Mouse (Mus musculus): Measurements from ENCODE around the gene 1700012B09Rik. TPM values are rescaled to one million over a fixed set of nuclear protein-coding genes. Genes with fewer than 3 reads are reported as not detected.

Gene 1700012B09Rik
- total RNA-seq (2012; rRNA removed), result not detected in 2 replicates
- polyA plus RNA-seq (2012; ENCODE audit: insufficient read depth in 1 of 2, insufficient read length in 2 of 2, low read depth in 1 of 2, low replicate concordance in 2 of 2, missing spikeins in 1 of 2), result not detected

- Histone ChIP-seq H3K4me1 (ENCODE audit: control insufficient read depth in 1 of 2, insufficient read depth in 2 of 2, low read length in 2 of 2) (no peaks in the 10 kb centered on the region), H3K79me2 (ENCODE audit: control insufficient read depth, insufficient read depth, low read length, poor library complexity) (no peaks in the 10 kb centered on the region), H3K9ac (ENCODE audit: control insufficient read depth, low read depth, low read length, poor library complexity, severe bottlenecking) (no peak within 1 kb of the TSS)
These were observed at the start of gene 1700012B09Rik for GRCm38 (mm10) chr9:14770803-14771471. 1700012B09Rik (minus strand) TSS chr9:14771030.

GRCm38 (mm10) chr9:14810111-14810510 lies 39.3 kb upstream of the 1700012B09Rik start:
- Histone ChIP-seq H3K27ac (ENCODE audit: control insufficient read depth, low read depth, low read length) (no peak overlapping the region), H3K9me3 (replicated peaks; ENCODE audit: insufficient read depth, low read length) (no peaks in the 10 kb centered on the region), H3K79me2 (ENCODE audit: control insufficient read depth, insufficient read depth, low read length, poor library complexity) (no peaks in the 10 kb centered on the region), H3K4me3 (ENCODE audit: control insufficient read depth in 1 of 2, insufficient read depth in 1 of 2, low read depth in 2 of 2, low read length in 2 of 2) (no peak overlapping the region), H3K27me3 (ENCODE audit: control insufficient read depth in 1 of 2, insufficient read depth in 2 of 2, low read length in 2 of 2) (no peaks in the 10 kb centered on the region), H3K4me1 (ENCODE audit: control insufficient read depth in 1 of 2, insufficient read depth in 2 of 2, low read length in 2 of 2) (no peaks in the 10 kb centered on the region), H3K9ac (ENCODE audit: control insufficient read depth, low read depth, low read length, poor library complexity, severe bottlenecking) (no peak overlapping the region), H3K36me3 (ENCODE audit: control insufficient read depth in 1 of 2, insufficient read depth in 2 of 2, low read length in 2 of 2) (peaks cover 0 to 82% of the 10 kb centered on the region in 2 experiments; a peak in 2 of 4 replicates)
- no peak for DNase-seq (ENCODE audit: low read depth, low spot score)
- TF ChIP-seq MAZ (IDR thresholded peaks at IDR 0.05; ENCODE audit: low read depth, low read length) (no peak), UBTF (IDR thresholded peaks at IDR 0.05; ENCODE audit: borderline replicate concordance, insufficient read depth, low read depth, low read length) (no peak), USF2 (IDR thresholded peaks at IDR 0.05; ENCODE audit: borderline replicate concordance in 1 of 2, insufficient read depth in 1 of 2, low read depth in 1 of 2, low read length in 2 of 2) (no peak), ELF1 (IDR thresholded peaks at IDR 0.05; ENCODE audit: low read depth, low read length) (no peak), NRF1 (IDR thresholded peaks at IDR 0.05; ENCODE audit: insufficient read depth, low read depth, low read length, poor library complexity, severe bottlenecking) (no peak), USF1 (IDR thresholded peaks at IDR 0.05; ENCODE audit: low read depth, low read length) (no peak), MYC (IDR thresholded peaks at IDR 0.05; ENCODE audit: low read depth, low read length) (no peak), MAX (IDR thresholded peaks at IDR 0.05; ENCODE audit: low read length) (no peak), MYB (IDR thresholded peaks at IDR 0.05; ENCODE audit: low read depth, low read length) (no peak), RAD21 (IDR thresholded peaks at IDR 0.05; ENCODE audit: low read depth, low read length) (no peak), CHD2 (IDR thresholded peaks at IDR 0.05; ENCODE audit: low read length) (no peak), ZMIZ1 (IDR thresholded peaks at IDR 0.05; ENCODE audit: low read depth, low read length) (no peak), NELFE (IDR thresholded peaks at IDR 0.05; ENCODE audit: low read depth, low read length) (no peak)

More at GRCm38 (mm10) chr9:14770803-14771471, at the start of gene 1700012B09Rik:
- H3K27ac ChIP-seq (ENCODE audit: control insufficient read depth, low read depth, low read length), result no peak within 1 kb of the TSS
- H3K9me3 ChIP-seq (replicated peaks; ENCODE audit: insufficient read depth, low read length), result no peaks in the 10 kb centered on the region
- no peak for DNase-seq (ENCODE audit: low read depth, low spot score)
- no peaks in the 10 kb centered on the region for H3K36me3 ChIP-seq (ENCODE audit: control insufficient read depth in 1 of 2, insufficient read depth in 2 of 2, low read length in 2 of 2)
- H3K4me3 ChIP-seq (ENCODE audit: control insufficient read depth in 1 of 2, insufficient read depth in 1 of 2, low read depth in 2 of 2, low read length in 2 of 2), result no peak within 1 kb of the TSS
- peaks cover 29 to 31% of the 10 kb centered on the region in 2 experiments for H3K27me3 ChIP-seq (ENCODE audit: control insufficient read depth in 1 of 2, insufficient read depth in 2 of 2, low read length in 2 of 2)
- TF ChIP-seq POLR2AphosphoS2 (IDR thresholded peaks at IDR 0.05; ENCODE audit: low read length), result no peak
- no peak for TF ChIP-seq SMC3 (IDR thresholded peaks at IDR 0.05; ENCODE audit: low read depth, low read length)
- TF ChIP-seq RAD21 (IDR thresholded peaks at IDR 0.05; ENCODE audit: low read depth, low read length), result no peak
- no peak for TF ChIP-seq USF2 (IDR thresholded peaks at IDR 0.05; ENCODE audit: borderline replicate concordance in 1 of 2, insufficient read depth in 1 of 2, low read depth in 1 of 2, low read length in 2 of 2)
- TF ChIP-seq RCOR1 (IDR thresholded peaks at IDR 0.05; ENCODE audit: low read depth, low read length), result no peak
- TF ChIP-seq ETS1 (IDR thresholded peaks at IDR 0.05; ENCODE audit: low read depth, low read length), result no peak
- TF ChIP-seq NRF1 (IDR thresholded peaks at IDR 0.05; ENCODE audit: insufficient read depth, low read depth, low read length, poor library complexity, severe bottlenecking), result no peak
- TF ChIP-seq TBP (IDR thresholded peaks at IDR 0.05; ENCODE audit: low read depth, low read length), result no peak
- no peak for TF ChIP-seq MAX (IDR thresholded peaks at IDR 0.05; ENCODE audit: low read length)
- TF ChIP-seq ZMIZ1 (IDR thresholded peaks at IDR 0.05; ENCODE audit: low read depth, low read length), result no peak
- TF ChIP-seq ZNF384 (IDR thresholded peaks at IDR 0.05; ENCODE audit: low read depth, low read length), result no peak
- TF ChIP-seq MYC (IDR thresholded peaks at IDR 0.05; ENCODE audit: low read depth, low read length), result no peak

Data from MEL (cell line).